Mouse (Mus musculus): Measurements from ENCODE around the gene Serpina3a.

DNA sequence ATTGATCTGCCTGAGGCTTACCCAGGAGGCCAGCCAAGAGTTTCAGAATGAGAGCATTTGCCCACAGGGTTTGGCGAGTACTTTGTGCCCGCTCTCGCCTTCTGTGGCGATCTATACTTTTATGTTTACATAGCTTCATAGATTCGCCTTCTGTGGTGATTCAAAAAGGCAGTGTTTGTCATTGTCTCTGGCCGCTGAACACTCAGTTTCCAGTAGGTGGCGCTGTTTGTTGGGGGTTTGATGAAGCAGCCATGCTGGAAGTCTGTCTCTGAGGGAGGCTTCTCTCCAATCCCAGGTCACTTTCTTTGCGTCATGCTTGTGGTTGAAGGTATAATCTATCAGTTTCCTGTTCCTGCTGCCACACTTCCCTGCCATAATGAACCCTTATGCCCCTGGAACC, 46.3 kb upstream of the Serpina3a start:
- TF ChIP-seq CTCF (IDR thresholded peaks at IDR 0.05; ENCODE audit: low read depth, low read length) (peak; percentile 82), POLR2A (IDR thresholded peaks at IDR 0.05; ENCODE audit: borderline replicate concordance, low read depth, low read length) (no peak)

Measured in bone marrow macrophage, adult 2 months (primary cell).